Mouse (Mus musculus) forebrain, embryonic 14.5 days (tissue): ENCODE measurements around the gene B130006D01Rik. TPM values are rescaled to one million over a fixed set of nuclear protein-coding genes. Genes with fewer than 3 reads are reported as not detected.

Source experiments
- ATAC-seq: fragments of 200-750 bp; cut with Nextera tagmentation; 2 replicates; pipeline ENCODE4 v1.8.0; 2017; ENCODE audit warnings: mild to moderate bottlenecking, moderate library complexity
- DNase-seq: peaks from one replicate; pipeline ENCODE4 v3.0.0-alpha.2; 2015; ENCODE audit warnings: low spot score
- H3K27ac ChIP-seq: fragments of 300-500 bp; sonication (generic); 2 replicates; pipeline ENCODE4 v1.5.1; 2014; ENCODE audit warnings: low read depth, mild to moderate bottlenecking, control low read depth, low read length, moderate library complexity
- H3K27me3 ChIP-seq: fragments of 300-500 bp; sonication (generic); replicated peaks from 2 replicates; pipeline ENCODE4 v1.6.1; 2014; ENCODE audit warnings: low read length, control low read depth, mixed read lengths; ENCODE audit not compliant: control insufficient read depth, insufficient read depth
- H3K36me3 ChIP-seq: fragments of 300-500 bp; sonication (generic); 2 replicates; pipeline ENCODE4 v1.6.1; 2014; ENCODE audit warnings: low read length, control low read depth; ENCODE audit not compliant: control insufficient read depth, insufficient read depth
- H3K4me1 ChIP-seq: fragments of 300-500 bp; sonication (generic); 2 replicates; pipeline ENCODE4 v1.6.1; 2014; ENCODE audit warnings: antibody characterized with exemption, low read length, control low read depth; ENCODE audit not compliant: control insufficient read depth, insufficient read depth
- H3K4me2 ChIP-seq: fragments of 300-500 bp; sonication (generic); 2 replicates; pipeline ENCODE4 v1.6.1; 2014; ENCODE audit warnings: mild to moderate bottlenecking, control low read depth, low read length
- H3K4me3 ChIP-seq: fragments of 300-500 bp; sonication (generic); 2 replicates; pipeline ENCODE4 v1.5.1; 2014; ENCODE audit warnings: low read depth, low read length, control low read depth
- H3K9ac ChIP-seq: fragments of 300-500 bp; sonication (generic); 2 replicates; pipeline ENCODE4 v1.6.1; 2014; ENCODE audit warnings: mild to moderate bottlenecking, low read length, control low read depth, moderate library complexity
- H3K9me3 ChIP-seq: fragments of 300-500 bp; sonication (generic); replicated peaks from 2 replicates; pipeline ENCODE4 v1.6.1; 2016; ENCODE audit warnings: low read length, control low read depth, mixed read lengths; ENCODE audit not compliant: control insufficient read depth
- WGBS: fragments of 180-500 bp; shearing (Covaris S2); extraction: QIAGEN DNeasy Blood & Tissue Kit; methylation state at CpG from one replicate; pipeline ENCODE4 v1.1.7; 2014; 5-methylcytosine and 5-hydroxymethylcytosine counted together
- polyA plus RNA-seq: library from polyadenylated mRNA; unstranded; fragments of >200 nt; fragmentation: Nextera tagmentation; extraction: Ambion mirVana; gene quantifications from 2 replicates; pipeline ENCODE4 v1.2.1, GENCODE M21; 2014

The B130006D01Rik gene
- polyA plus RNA-seq, 1 experiment from 2014 or later: 0.43 TPM

- DNase-seq: no peak
- no peak for ATAC-seq
- WGBS: 95% methylated on average over 5 of the region's 5 CpGs
- no peak overlapping the region for H3K4me2 ChIP-seq
- no peaks in the 10 kb centered on the region for H3K27me3 ChIP-seq
- H3K9ac ChIP-seq: no peak overlapping the region
- H3K36me3 ChIP-seq: no peaks in the 10 kb centered on the region
- H3K9me3 ChIP-seq: no peaks in the 10 kb centered on the region
- H3K4me3 ChIP-seq: no peak overlapping the region
- no peak overlapping the region for H3K27ac ChIP-seq
- no peaks in the 10 kb centered on the region for H3K4me1 ChIP-seq
These were observed 4.6 kb downstream of the B130006D01Rik start for GRCm38 (mm10) chr11:95727947-95728346.

GRCm38 (mm10) chr11:95728916-95729907, 5.8 kb downstream of the B130006D01Rik start:
- 86% methylated on average over 12 of the region's 12 CpGs for WGBS
- no peak for ATAC-seq
- H3K9ac ChIP-seq: no peak overlapping the region
- no peak overlapping the region for H3K4me2 ChIP-seq
- no peak overlapping the region for H3K27ac ChIP-seq
- H3K4me1 ChIP-seq: no peaks in the 10 kb centered on the region
- no peaks in the 10 kb centered on the region for H3K36me3 ChIP-seq
- no peaks in the 10 kb centered on the region for H3K9me3 ChIP-seq
- no peaks in the 10 kb centered on the region for H3K27me3 ChIP-seq
- H3K4me3 ChIP-seq: no peak overlapping the region
- no peak for DNase-seq

- ATAC-seq (no peak), DNase-seq (no peak)
- no peaks in the 10 kb centered on the region for H3K27me3 ChIP-seq
- 91% methylated on average over 2 of the region's 2 CpGs for WGBS
- H3K4me1 ChIP-seq: no peaks in the 10 kb centered on the region
- no peak overlapping the region for H3K27ac ChIP-seq
- no peaks in the 10 kb centered on the region for H3K36me3 ChIP-seq
- H3K4me2 ChIP-seq: no peak overlapping the region
- H3K9me3 ChIP-seq: no peaks in the 10 kb centered on the region
- no peak overlapping the region for H3K9ac ChIP-seq
- H3K4me3 ChIP-seq: no peak overlapping the region
These were observed 11.1 kb downstream of the B130006D01Rik start for GRCm38 (mm10) chr11:95734485-95734884.

- Histone ChIP-seq H3K27ac (no peak overlapping the region), H3K36me3 (no peaks in the 10 kb centered on the region), H3K9me3 (no peaks in the 10 kb centered on the region), H3K27me3 (no peaks in the 10 kb centered on the region), H3K4me3 (no peak overlapping the region), H3K4me1 (no peaks in the 10 kb centered on the region), H3K4me2 (no peak overlapping the region), H3K9ac (no peak overlapping the region)
- no peak for ATAC-seq
- no peak for DNase-seq
- WGBS: 94% methylated on average over 3 of the region's 3 CpGs
These were observed 14.4 kb downstream of the B130006D01Rik start for GRCm38 (mm10) chr11:95737811-95738210.

- DNase-seq (no peak), ATAC-seq (no peak)
- no peak overlapping the region for H3K9ac ChIP-seq
- WGBS: 100% methylated on average over 2 of the region's 2 CpGs
- H3K27me3 ChIP-seq: no peaks in the 10 kb centered on the region
- H3K4me2 ChIP-seq: no peak overlapping the region
- H3K4me3 ChIP-seq: no peak overlapping the region
- no peaks in the 10 kb centered on the region for H3K9me3 ChIP-seq
- no peak overlapping the region for H3K27ac ChIP-seq
- H3K4me1 ChIP-seq: no peaks in the 10 kb centered on the region
- peaks cover 7% of the 10 kb centered on the region; the same call in 1 of the 2 replicates for H3K36me3 ChIP-seq
These were observed 21.1 kb downstream of the B130006D01Rik start for GRCm38 (mm10) chr11:95744521-95744920.

GRCm38 (mm10) chr11:95746821-95747220, 23.4 kb downstream of the B130006D01Rik start:
- no peak overlapping the region for H3K27ac ChIP-seq
- H3K27me3 ChIP-seq: no peaks in the 10 kb centered on the region
- no peak overlapping the region for H3K4me2 ChIP-seq
- H3K9ac ChIP-seq: no peak overlapping the region
- H3K9me3 ChIP-seq: no peaks in the 10 kb centered on the region
- no peak for DNase-seq
- H3K36me3 ChIP-seq: peaks cover 18% of the 10 kb centered on the region; the same call in 1 of the 2 replicates
- no peaks in the 10 kb centered on the region for H3K4me1 ChIP-seq
- H3K4me3 ChIP-seq: no peak overlapping the region
- ATAC-seq: no peak
- WGBS: 77% methylated on average over 4 of the region's 4 CpGs

GRCm38 (mm10) chr11:95748331-95748730, 24.9 kb downstream of the B130006D01Rik start:
- Histone ChIP-seq H3K4me1 (no peaks in the 10 kb centered on the region), H3K27ac (no peak overlapping the region), H3K9ac (no peak overlapping the region), H3K36me3 (peaks cover 29% of the 10 kb centered on the region), H3K4me3 (no peak overlapping the region), H3K4me2 (no peak overlapping the region), H3K27me3 (no peaks in the 10 kb centered on the region), H3K9me3 (no peaks in the 10 kb centered on the region)
- 91% methylated on average over 5 of the region's 5 CpGs for WGBS
- DNase-seq: no peak
- ATAC-seq: no peak

- ATAC-seq: no peak
- Histone ChIP-seq H3K9ac (no peak overlapping the region), H3K4me1 (no peaks in the 10 kb centered on the region), H3K4me2 (no peak overlapping the region), H3K27me3 (no peaks in the 10 kb centered on the region), H3K27ac (no peak overlapping the region), H3K4me3 (no peak overlapping the region), H3K36me3 (peaks cover 37% of the 10 kb centered on the region), H3K9me3 (no peaks in the 10 kb centered on the region)
- no peak for DNase-seq
- WGBS: 89% methylated on average over 15 of the region's 15 CpGs
These were observed 26.2 kb downstream of the B130006D01Rik start for GRCm38 (mm10) chr11:95749619-95750018.

GRCm38 (mm10) chr11:95750995-95751394, 27.6 kb downstream of the B130006D01Rik start:
- Histone ChIP-seq H3K27ac (no peak overlapping the region), H3K4me3 (no peak overlapping the region), H3K36me3 (peaks cover 45% of the 10 kb centered on the region), H3K9me3 (no peaks in the 10 kb centered on the region), H3K4me1 (no peaks in the 10 kb centered on the region), H3K9ac (no peak overlapping the region), H3K27me3 (no peaks in the 10 kb centered on the region), H3K4me2 (no peak overlapping the region)
- no peak for ATAC-seq
- 7% methylated on average over 1 of the region's 1 CpGs for WGBS
- peak; percentile 78 for DNase-seq
